Mouse (Mus musculus) MEL (cell line): ENCODE measurements around the gene Polr2c.

Experiments
- CHD1 ChIP-seq: IDR thresholded peaks from 2 replicates; pipeline ENCODE4 v1.6.1; 2012; ENCODE audit warnings: low read depth, mild to moderate bottlenecking, inconsistent platforms, low read length, improper control_type of control experiment
- CTCF ChIP-seq, 3 experiments: IDR thresholded peaks in 2 of 3; conservative IDR thresholded peaks in 1 of 3; 2 replicates each; pipeline ENCODE4 v1.5.1; 2011 to 2012; ENCODE audit warnings: low read length in 3 of 3, low read depth in 2 of 3, mild to moderate bottlenecking in 2 of 3, improper control_type of control experiment in 1 of 3, inconsistent platforms in 1 of 3, mixed read lengths in 1 of 3, moderate library complexity in 1 of 3; ENCODE audit not compliant: control insufficient read depth in 1 of 3, insufficient read depth in 1 of 3, poor library complexity in 1 of 3, severe bottlenecking in 1 of 3
- E2F4 ChIP-seq: IDR thresholded peaks from 2 replicates; pipeline ENCODE4 v1.6.1; 2011; ENCODE audit warnings: low read depth, low read length, improper control_type of control experiment, borderline replicate concordance
- ETS1 ChIP-seq: IDR thresholded peaks from 2 replicates; pipeline ENCODE4 v1.6.1; 2012; ENCODE audit warnings: low read depth, mild to moderate bottlenecking, inconsistent platforms, low read length, improper control_type of control experiment, moderate library complexity
- POLR2A ChIP-seq, 2 experiments: IDR thresholded peaks; 2 replicates each; pipeline ENCODE4 v1.6.1; 2011 to 2012; ENCODE audit warnings: low read length in 2 of 2, mild to moderate bottlenecking in 2 of 2, control low read depth in 1 of 2, improper control_type of control experiment in 1 of 2, low read depth in 1 of 2, moderate library complexity in 1 of 2; ENCODE audit not compliant: control insufficient read depth in 1 of 2, insufficient read depth in 1 of 2, poor library complexity in 1 of 2
- RCOR1 ChIP-seq: IDR thresholded peaks from 2 replicates; pipeline ENCODE4 v1.6.1; 2012; ENCODE audit warnings: low read depth, mild to moderate bottlenecking, inconsistent platforms, low read length, improper control_type of control experiment

DNA sequence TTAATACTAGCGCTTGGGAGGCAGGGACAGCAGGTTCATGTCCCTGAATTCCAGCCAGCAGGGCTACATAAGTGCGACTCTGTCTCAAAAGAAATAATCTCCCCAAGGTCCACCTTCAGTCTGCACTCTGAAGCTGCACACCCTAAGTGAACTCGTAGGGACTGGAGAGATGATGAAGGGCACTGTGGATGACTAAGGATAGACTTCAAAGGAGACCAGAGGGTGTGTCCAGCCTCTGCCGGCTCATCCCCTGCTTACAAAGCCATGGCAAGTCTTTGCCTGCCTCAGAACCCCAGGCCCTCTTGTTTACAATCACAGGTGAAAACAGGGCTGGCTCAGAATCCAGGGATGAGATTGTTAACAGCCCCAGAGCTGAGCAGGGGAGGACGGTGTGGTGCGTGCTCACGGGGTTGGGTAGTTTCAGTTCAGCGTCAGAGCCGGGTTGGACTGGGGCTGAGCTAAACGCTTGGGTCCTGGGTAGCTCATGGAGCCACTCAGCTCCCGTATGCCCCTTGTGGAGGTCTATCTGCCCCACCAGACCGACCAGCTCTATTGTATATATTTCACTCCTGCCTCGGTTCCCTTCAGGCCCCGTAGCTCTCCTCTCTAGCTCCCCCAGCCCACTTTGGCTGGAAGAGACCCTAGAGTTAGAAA, 31.3 kb downstream of the Polr2c start:
- no peak for TF ChIP-seq CHD1
- no peak for TF ChIP-seq POLR2A (IDR thresholded peaks at IDR 0.05; ENCODE audit: control insufficient read depth in 1 of 2, insufficient read depth in 1 of 2, low read depth in 1 of 2, low read length in 2 of 2, poor library complexity in 1 of 2)
- TF ChIP-seq CTCF (IDR thresholded peaks at IDR 0.05 in 2 of 3, conservative IDR thresholded peaks at IDR 0.05 in 1 of 3; ENCODE audit: control insufficient read depth in 1 of 3, insufficient read depth in 1 of 3, low read depth in 2 of 3, low read length in 3 of 3, poor library complexity in 1 of 3, severe bottlenecking in 1 of 3) = no peak
- TF ChIP-seq RCOR1 = no peak
- TF ChIP-seq E2F4 = no peak
- no peak for TF ChIP-seq ETS1
